Mouse (Mus musculus): ENCODE measurements around the gene Snx29. TPM values are rescaled to one million over a fixed set of nuclear protein-coding genes. Genes with fewer than 3 reads are reported as not detected.
"Not testable (repeated sequence)": the region's sequence is repeated elsewhere in the genome, so short reads cannot be mapped to it uniquely, and the experiment has no call there.

Snx29 gene
- total RNA-seq, 2 experiments from 2014 or later = 18.0 to 26.7 TPM

- intact Hi-C loops (cut with DNase I) = no loop called here
- DNase-seq (ENCODE audit: low spot score in 2 of 2) = no peak
Measured at GRCm38 (mm10) chr16:11510416-11510815, 187.7 kb downstream of the Snx29 start.

- no peak for DNase-seq (ENCODE audit: low spot score in 2 of 2)
- intact Hi-C loops (cut with DNase I) = no loop called here
Measured at GRCm38 (mm10) chr16:11510854-11511253, 188.1 kb downstream of the Snx29 start.

GRCm38 (mm10) chr16:11511696-11512095 is 189.0 kb downstream of the Snx29 start:
- DNase-seq (ENCODE audit: low spot score in 2 of 2); intact Hi-C loops (cut with DNase I): not testable (repeated sequence)

GRCm38 (mm10) chr16:11516681-11517080 is 194.0 kb downstream of the Snx29 start:
- DNase-seq (ENCODE audit: low spot score in 2 of 2) = no peak

GRCm38 (mm10) chr16:11517385-11517784 is 194.7 kb downstream of the Snx29 start:
- DNase-seq (ENCODE audit: low spot score in 2 of 2) = no peak
- intact Hi-C loops (cut with DNase I) = loop anchor here (5.0 kb wide), 1 partner anchor 50 kb away; no protein-coding TSS in a partner anchor

More at GRCm38 (mm10) chr16:11516681-11517080, 194.0 kb downstream of the Snx29 start:
- intact Hi-C loops (cut with DNase I) = loop anchor here (5.0 kb wide), 1 partner anchor 49 kb away; no protein-coding TSS in a partner anchor

- intact Hi-C loops (cut with DNase I) = loop anchor here (5.0 kb wide), 1 partner anchor 52 kb away; no protein-coding TSS in a partner anchor
- no peak for DNase-seq (ENCODE audit: low spot score in 2 of 2)
Measured at GRCm38 (mm10) chr16:11518803-11519498, 196.2 kb downstream of the Snx29 start.

GRCm38 (mm10) chr16:11526104-11526786 is 203.5 kb downstream of the Snx29 start:
- peak; percentile 25 to 36 for DNase-seq (ENCODE audit: low spot score in 2 of 2)
- intact Hi-C loops (cut with DNase I) = loop anchor here (5.0 kb wide), 1 partner anchor 91 kb away; no protein-coding TSS in a partner anchor

GRCm38 (mm10) chr16:11526996-11527395 is 204.3 kb downstream of the Snx29 start:
- peak; percentile 69 to 81 for DNase-seq (ENCODE audit: low spot score in 2 of 2)
- intact Hi-C loops (cut with DNase I) = loop anchor here (5.0 kb wide), 1 partner anchor 90 kb away; no protein-coding TSS in a partner anchor

GRCm38 (mm10) chr16:11530466-11531194 is 207.9 kb downstream of the Snx29 start:
- no peak for DNase-seq (ENCODE audit: low spot score in 2 of 2)
- intact Hi-C loops (cut with DNase I) = no loop called here

- no peak for DNase-seq (ENCODE audit: low spot score in 2 of 2)
- intact Hi-C loops (cut with DNase I) = no loop called here
Measured at GRCm38 (mm10) chr16:11531441-11531840, 208.7 kb downstream of the Snx29 start.

- intact Hi-C loops (cut with DNase I) = no loop called here
- DNase-seq (ENCODE audit: low spot score in 2 of 2) = peak in 1 of 2 experiments; percentile 34
Measured at GRCm38 (mm10) chr16:11532592-11532991, 209.9 kb downstream of the Snx29 start.

- no peak for DNase-seq (ENCODE audit: low spot score in 2 of 2)
- intact Hi-C loops (cut with DNase I) = no loop called here
Measured at GRCm38 (mm10) chr16:11533441-11533840, 210.7 kb downstream of the Snx29 start.

- intact Hi-C loops (cut with DNase I) = no loop called here
- no peak for DNase-seq (ENCODE audit: low spot score in 2 of 2)
Measured at GRCm38 (mm10) chr16:11537663-11538062, 215.0 kb downstream of the Snx29 start.

- no peak for DNase-seq (ENCODE audit: low spot score in 2 of 2)
- intact Hi-C loops (cut with DNase I) = no loop called here
Measured at GRCm38 (mm10) chr16:11538191-11538590, 215.5 kb downstream of the Snx29 start.

GRCm38 (mm10) chr16:11540961-11541360 is 218.3 kb downstream of the Snx29 start:
- intact Hi-C loops (cut with DNase I) = no loop called here
- DNase-seq (ENCODE audit: low spot score in 2 of 2) = no peak

GRCm38 (mm10) chr16:11541769-11542168 is 219.1 kb downstream of the Snx29 start:
- intact Hi-C loops (cut with DNase I) = no loop called here

GRCm38 (mm10) chr16:11550043-11550725 is 227.5 kb downstream of the Snx29 start:
- peak; percentile 34 to 49 for DNase-seq (ENCODE audit: low spot score in 2 of 2)
- intact Hi-C loops (cut with DNase I) = no loop called here

More at GRCm38 (mm10) chr16:11541769-11542168, 219.1 kb downstream of the Snx29 start:
- no peak for DNase-seq (ENCODE audit: low spot score in 2 of 2)

- intact Hi-C loops (cut with DNase I) = no loop called here
- no peak for DNase-seq (ENCODE audit: low spot score in 2 of 2)
Measured at GRCm38 (mm10) chr16:11561714-11562113, 239.0 kb downstream of the Snx29 start.

- intact Hi-C loops (cut with DNase I) = no loop called here
- DNase-seq (ENCODE audit: low spot score in 2 of 2) = no peak
Measured at GRCm38 (mm10) chr16:11563846-11564245, 241.1 kb downstream of the Snx29 start.
